Mouse (Mus musculus) small intestine, adult 2 months (tissue): ENCODE measurements around the gene Ftsj3. TPM values are rescaled to one million over a fixed set of nuclear protein-coding genes. Genes with fewer than 3 reads are reported as not detected.
"Not testable (repeated sequence)": the region's sequence is repeated elsewhere in the genome, so short reads cannot be mapped to it uniquely, and the experiment has no call there.

ENCODE experiments used
- H3K27ac ChIP-seq: fragments of 200-500 bp; 2 replicates; pipeline ENCODE4 v1.5.1; 2012; ENCODE audit warnings: low read depth, low read length, control low read depth, inconsistent platforms; ENCODE audit not compliant: insufficient read depth
- H3K27me3 ChIP-seq: fragments of 200-500 bp; 2 replicates; pipeline ENCODE4 v1.6.1; 2012; ENCODE audit warnings: mild to moderate bottlenecking, moderate library complexity, low read length, inconsistent platforms; ENCODE audit not compliant: control insufficient read depth, insufficient read depth
- H3K36me3 ChIP-seq: fragments of 200-500 bp; 2 replicates; pipeline ENCODE4 v1.6.1; 2012; ENCODE audit warnings: mild to moderate bottlenecking, low read length, control low read depth, inconsistent platforms; ENCODE audit not compliant: control insufficient read depth, insufficient read depth
- H3K4me1 ChIP-seq: fragments of 200-500 bp; 2 replicates; pipeline ENCODE4 v1.6.1; 2012; ENCODE audit warnings: low read length, inconsistent platforms, mixed read lengths; ENCODE audit not compliant: control insufficient read depth, insufficient read depth, insufficient read length
- H3K4me3 ChIP-seq: fragments of 200-500 bp; 2 replicates; pipeline ENCODE4 v1.5.1; 2012; ENCODE audit warnings: low read depth, mild to moderate bottlenecking, control low read depth, inconsistent platforms, low read length, moderate library complexity
- CTCF ChIP-seq: fragments of 200-500 bp; IDR thresholded peaks from 2 replicates; pipeline ENCODE4 v1.5.1; 2012; ENCODE audit warnings: low read depth, mild to moderate bottlenecking, control low read depth, inconsistent platforms, low read length, moderate library complexity, mixed read lengths; ENCODE audit not compliant: insufficient replicate concordance, insufficient read length; ENCODE audit errors: extremely low read depth
- POLR2A ChIP-seq: fragments of 200-500 bp; IDR thresholded peaks from 2 replicates; pipeline ENCODE4 v1.6.1; 2012; ENCODE audit warnings: low read depth, mild to moderate bottlenecking, control low read depth, inconsistent platforms, low read length, moderate library complexity
- WGBS: fragments of 180-500 bp; shearing (Covaris S2); methylation state at CpG from one replicate; pipeline ENCODE4 v1.1.7; 2018; 5-methylcytosine and 5-hydroxymethylcytosine counted together
- polyA plus RNA-seq: library from polyadenylated mRNA; depleted of rRNA; stranded (reverse); fragments of >200 nt; gene quantifications from 2 replicates; pipeline ENCODE4 v1.2.3, GENCODE M21; 2012; rRNA removed

The Ftsj3 gene
- polyA plus RNA-seq, 1 experiment = 3.9 TPM

DNA sequence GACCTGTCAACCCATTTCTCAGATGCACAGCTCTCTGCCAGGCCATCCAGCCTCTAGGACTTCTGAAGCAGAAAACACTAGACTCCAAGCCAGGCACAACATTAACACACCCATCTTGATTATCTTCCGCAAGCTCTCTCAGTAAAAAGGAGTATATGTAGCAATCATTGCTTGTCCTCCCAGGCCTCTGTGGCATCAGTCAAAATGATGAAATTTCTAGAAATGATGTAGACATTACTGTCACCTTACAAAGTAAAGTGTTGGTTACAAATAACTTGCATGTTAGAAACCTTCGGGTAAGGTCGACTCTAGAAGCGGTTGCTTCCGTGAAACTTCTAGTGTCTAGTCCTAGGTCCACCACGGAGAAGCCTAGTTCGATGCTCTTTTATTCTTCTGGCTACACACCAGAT, 40.4 kb downstream of the Ftsj3 start:
- peak overlapping the region; percentile 67 for H3K27ac ChIP-seq
- H3K36me3 ChIP-seq = peaks cover 15% of the 10 kb centered on the region
- no peaks in the 10 kb centered on the region for H3K27me3 ChIP-seq
- peaks cover 6% of the 10 kb centered on the region; the same call in 1 of the 2 replicates for H3K4me1 ChIP-seq
- no peak for TF ChIP-seq CTCF
- TF ChIP-seq POLR2A = no peak
- 5% methylated on average over 7 of the region's 7 CpGs for WGBS
- H3K4me3 ChIP-seq = no peak overlapping the region

DNA sequence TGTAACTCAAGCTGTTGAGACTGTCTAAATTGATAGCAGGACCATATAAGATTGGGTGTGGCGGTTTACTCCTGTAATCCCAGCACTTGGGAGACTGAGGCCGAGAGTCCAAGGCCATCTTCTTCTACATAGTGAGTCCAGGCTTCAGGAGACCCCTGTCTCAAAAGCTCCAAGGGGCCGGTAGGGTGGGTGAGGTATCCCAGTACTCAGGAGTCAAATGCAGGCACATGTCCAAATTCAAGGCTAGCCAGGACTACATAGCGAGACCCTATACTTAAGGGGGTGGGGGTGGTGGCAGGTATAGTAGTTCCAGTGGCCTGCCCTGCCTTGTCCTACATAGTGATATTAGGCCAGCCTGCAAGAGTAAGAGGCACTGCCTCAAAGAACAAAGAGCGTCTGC, 41.0 kb downstream of the Ftsj3 start:
- Histone ChIP-seq H3K36me3 (peaks cover 20% of the 10 kb centered on the region), H3K4me1 (peaks cover 6% of the 10 kb centered on the region; the same call in 1 of the 2 replicates), H3K27me3 (no peaks in the 10 kb centered on the region), H3K4me3 (no peak overlapping the region), H3K27ac (no peak overlapping the region)
- no peak for TF ChIP-seq CTCF
- no peak for TF ChIP-seq POLR2A
- 67% methylated on average over 5 of the region's 5 CpGs for WGBS

DNA sequence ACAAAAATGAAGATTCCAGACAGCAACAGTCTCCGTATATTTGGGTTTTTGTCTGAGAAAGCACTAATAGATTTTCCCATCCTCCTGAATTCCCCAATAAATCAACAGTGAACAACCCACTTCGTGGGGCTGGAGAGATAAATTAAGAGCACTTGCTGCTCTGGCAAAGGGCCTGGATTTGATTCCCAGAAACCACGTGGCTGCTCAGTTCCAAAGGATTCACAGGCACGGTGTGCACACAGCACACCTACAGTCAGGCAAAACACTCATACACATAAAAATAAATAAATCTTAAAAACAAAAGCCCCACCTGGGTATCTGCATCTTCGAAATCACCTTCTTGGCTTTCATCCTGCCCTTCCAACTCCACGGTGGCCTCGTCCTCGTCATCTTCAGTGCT, 43.1 kb downstream of the Ftsj3 start:
- Histone ChIP-seq H3K36me3 (peaks cover 35% of the 10 kb centered on the region), H3K27ac (no peak overlapping the region), H3K27me3 (no peaks in the 10 kb centered on the region), H3K4me1 (peaks cover 6% of the 10 kb centered on the region; the same call in 1 of the 2 replicates), H3K4me3 (no peak overlapping the region)
- no peak for TF ChIP-seq POLR2A
- no peak for TF ChIP-seq CTCF
- WGBS = 81% methylated on average over 8 of the region's 8 CpGs

DNA sequence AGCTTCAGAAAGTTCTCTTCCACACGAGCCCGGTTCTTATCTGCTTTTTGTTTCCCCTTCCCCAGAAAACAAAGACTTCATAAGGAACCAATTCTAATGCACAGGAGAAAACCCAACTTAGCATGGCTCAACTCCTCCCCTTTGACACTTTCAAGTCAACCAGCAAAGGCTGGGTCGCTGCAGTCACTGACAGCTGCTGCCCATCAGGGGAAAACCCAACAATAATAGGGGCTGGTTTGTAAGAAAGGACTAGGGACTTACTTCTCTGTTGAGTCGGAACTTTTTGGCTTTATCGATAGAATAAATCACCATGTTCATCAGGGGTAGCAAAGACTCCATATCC, 53.8 kb downstream of the Ftsj3 start, which contains the start of gene Strada:
Strada (minus strand) TSS at position 46 of the 343 bp plus-strand sequence.
- Histone ChIP-seq H3K27ac (peak within 1 kb of the TSS; percentile 20; the same call in 1 of the 2 replicates), H3K4me3 (no peak within 1 kb of the TSS), H3K27me3 (no peaks in the 10 kb centered on the region), H3K36me3 (peaks cover 53% of the 10 kb centered on the region), H3K4me1 (no peaks in the 10 kb centered on the region)
- TF ChIP-seq POLR2A (no peak), CTCF (no peak)
- 72% methylated on average over 5 of the region's 5 CpGs for WGBS

- Histone ChIP-seq H3K27ac (no peak overlapping the region), H3K4me3 (no peak overlapping the region), H3K36me3 (peaks cover 47% of the 10 kb centered on the region), H3K4me1 (no peaks in the 10 kb centered on the region), H3K27me3 (no peaks in the 10 kb centered on the region)
- 86% methylated on average over 19 of the region's 19 CpGs for WGBS
- no peak for TF ChIP-seq POLR2A
- TF ChIP-seq CTCF = no peak
These were observed 54.3 kb downstream of the Ftsj3 start for GRCm38 (mm10) chr11:106201337-106202122.

GRCm38 (mm10) chr11:106200756-106201155, 55.1 kb downstream of the Ftsj3 start:
- TF ChIP-seq POLR2A (no peak), CTCF (no peak)
- H3K4me1 ChIP-seq = no peaks in the 10 kb centered on the region
- H3K4me3 ChIP-seq = no peak overlapping the region
- peaks cover 43% of the 10 kb centered on the region for H3K36me3 ChIP-seq
- H3K27ac ChIP-seq = peak overlapping the region; percentile 20; the same call in 1 of the 2 replicates
- H3K27me3 ChIP-seq = no peaks in the 10 kb centered on the region
- 66% methylated on average over 6 of the region's 6 CpGs for WGBS

DNA sequence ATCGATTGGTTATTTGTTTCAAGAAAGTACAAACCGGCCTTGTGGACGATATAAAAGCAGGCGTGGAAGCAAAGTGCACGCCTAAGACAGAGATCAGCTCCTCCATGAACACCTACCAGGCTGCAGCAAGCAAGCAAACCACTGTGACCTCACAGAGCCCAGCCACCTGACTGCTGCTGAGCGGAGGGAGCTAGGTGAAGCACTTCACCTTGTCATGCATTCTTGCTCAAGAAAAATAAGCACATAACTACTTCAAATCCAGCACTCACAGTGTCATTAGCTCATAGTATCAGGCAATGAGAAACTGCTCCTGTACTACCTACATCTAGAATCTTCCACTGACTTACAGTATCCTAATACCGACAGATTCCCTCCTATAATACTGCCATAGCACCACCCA, 55.9 kb downstream of the Ftsj3 start:
- H3K27me3 ChIP-seq, H3K27ac ChIP-seq, H3K4me3 ChIP-seq, H3K4me1 ChIP-seq: not testable (repeated sequence)
- H3K36me3 ChIP-seq = peaks cover 36% of the 10 kb centered on the region
- WGBS = 89% methylated on average over 7 of the region's 7 CpGs

Other genes starting within 250 kb of the Ftsj3 start
- 0.88 and 2.6 TPM in 2 replicates for gene Kcnh6, start 248.0 kb downstream of the Ftsj3 start, polyA plus RNA-seq
- gene Dcaf7, start 219.2 kb downstream of the Ftsj3 start, polyA plus RNA-seq = 18.7 and 30.9 TPM in 2 replicates
- 8.3 TPM in 2 replicates for gene Taco1, start 190.0 kb downstream of the Ftsj3 start, polyA plus RNA-seq
- gene Map3k3, start 171.5 kb downstream of the Ftsj3 start, polyA plus RNA-seq = 10.0 and 15.1 TPM in 2 replicates
- gene Gm10840, start 95.2 kb downstream of the Ftsj3 start, polyA plus RNA-seq = not detected in 2 replicates
- 11.8 and 21.7 TPM in 2 replicates for gene Limd2, start 95.2 kb downstream of the Ftsj3 start, polyA plus RNA-seq
- gene Strada, start 53.9 kb downstream of the Ftsj3 start, polyA plus RNA-seq = 4.4 and 7.4 TPM in 2 replicates
- gene Ccdc47, start 39.7 kb downstream of the Ftsj3 start, polyA plus RNA-seq = 2.2 and 4.8 TPM in 2 replicates
- gene Ddx42, start 39.2 kb downstream of the Ftsj3 start, polyA plus RNA-seq = 2.1 and 5.2 TPM in 2 replicates
- gene Psmc5, start 75 bp upstream of the Ftsj3 start, polyA plus RNA-seq = 10.2 and 19.4 TPM in 2 replicates
- gene Smarcd2, start 16.9 kb upstream of the Ftsj3 start, polyA plus RNA-seq = 40.6 and 101 TPM in 2 replicates
- 0.05 TPM in 2 replicates for gene Tcam1, start 20.6 kb upstream of the Ftsj3 start, polyA plus RNA-seq
- 0.24 TPM in 1 of 2 replicates, not detected in the other for gene Gh, start 45.8 kb upstream of the Ftsj3 start, polyA plus RNA-seq
- 12.6 and 21.2 TPM in 2 replicates for gene Cd79b, start 58.7 kb upstream of the Ftsj3 start, polyA plus RNA-seq
- 0.18 and 0.23 TPM in 2 replicates for gene Scn4a, start 97.2 kb upstream of the Ftsj3 start, polyA plus RNA-seq
- 0.32 and 1.0 TPM in 2 replicates for gene Prr29, start 109.4 kb upstream of the Ftsj3 start, polyA plus RNA-seq
- gene Icam2, start 132.0 kb upstream of the Ftsj3 start, polyA plus RNA-seq = 6.1 and 10.4 TPM in 2 replicates
- 14.2 and 31.2 TPM in 2 replicates for gene Ern1, start 231.8 kb upstream of the Ftsj3 start, polyA plus RNA-seq